Mouse (Mus musculus) left cerebral cortex, adult 18-20 months (tissue): ENCODE results near the gene Mki67. TPM values are rescaled to one million over a fixed set of nuclear protein-coding genes. Genes with fewer than 3 reads are reported as not detected.

Experiments used
- DNase-seq, 2 experiments: peaks; one replicate each; pipeline ENCODE4 v3.0.0; 2021 to 2022; ENCODE audit warnings: low spot score in 2 of 2, mixed read lengths in 1 of 2
- total RNA-seq, 2 experiments: library from RNA; stranded (reverse); gene quantifications; 2 replicates each; pipeline ENCODE4 v1.2.3; 2021

Mki67 gene
- total RNA-seq, 2 experiments from 2014 or later = 0.12 to 0.30 TPM

DNA sequence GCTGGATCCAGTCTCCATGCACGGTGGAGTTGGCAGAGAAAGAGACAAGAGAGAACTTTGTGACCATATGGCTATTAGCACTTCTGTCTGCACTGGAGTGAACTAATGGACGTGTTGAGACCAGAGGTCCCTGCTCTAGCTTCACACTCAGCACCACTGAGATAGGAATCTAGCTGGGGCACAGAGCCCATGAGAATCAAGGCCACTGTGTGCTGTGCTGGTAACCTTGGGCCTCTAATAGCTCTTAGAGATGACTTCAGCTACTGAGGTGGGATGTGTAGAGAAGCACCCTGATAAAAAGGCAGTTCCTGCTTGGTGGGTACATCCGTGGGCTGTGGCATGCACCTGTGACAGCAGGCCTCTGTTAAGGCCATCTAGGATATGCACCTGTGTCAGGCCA is 42.6 kb downstream of the Mki67 start:
- DNase-seq = no peak

DNA sequence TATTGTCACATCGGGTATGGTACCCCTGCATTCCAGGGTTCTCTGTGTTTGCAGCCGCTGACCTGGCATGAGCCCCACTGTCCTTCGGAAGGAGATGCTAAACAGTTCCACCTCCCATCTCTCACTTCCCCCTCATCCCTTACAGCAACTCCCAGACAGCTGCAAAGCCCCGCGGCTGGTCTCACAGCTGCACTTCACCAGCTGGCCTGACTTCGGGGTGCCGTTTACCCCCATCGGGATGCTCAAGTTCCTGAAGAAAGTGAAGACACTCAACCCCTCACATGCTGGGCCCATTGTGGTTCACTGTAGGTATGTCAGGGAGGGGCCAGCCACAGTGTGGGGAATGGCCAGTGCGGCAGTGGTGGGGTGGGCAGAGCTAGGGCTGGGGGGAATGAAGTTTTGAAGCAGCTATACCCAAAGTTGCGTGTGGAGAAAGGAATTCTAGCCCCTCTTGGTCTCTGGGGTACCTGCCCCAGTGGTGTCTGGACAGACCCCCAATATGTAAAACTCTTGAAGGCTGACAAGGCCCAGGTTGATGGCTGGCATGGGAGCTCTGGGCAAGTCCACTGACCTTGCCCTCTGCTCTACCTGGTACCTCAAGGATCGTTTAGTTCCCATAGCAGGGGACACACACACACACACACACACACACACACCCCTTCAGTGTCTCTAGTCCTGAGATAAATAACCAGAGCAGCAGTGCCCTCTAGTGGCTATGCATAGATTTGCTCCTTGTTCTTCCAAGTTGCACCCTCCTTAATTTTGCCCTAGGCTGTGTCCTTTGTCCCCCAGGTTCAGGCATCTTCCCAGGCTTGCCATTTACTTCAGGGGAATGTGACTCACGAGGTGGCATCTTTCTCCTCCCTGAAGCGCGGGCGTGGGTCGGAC is 47.1 kb downstream of the Mki67 start:
- DNase-seq = peak; percentile 47 to 66

DNA sequence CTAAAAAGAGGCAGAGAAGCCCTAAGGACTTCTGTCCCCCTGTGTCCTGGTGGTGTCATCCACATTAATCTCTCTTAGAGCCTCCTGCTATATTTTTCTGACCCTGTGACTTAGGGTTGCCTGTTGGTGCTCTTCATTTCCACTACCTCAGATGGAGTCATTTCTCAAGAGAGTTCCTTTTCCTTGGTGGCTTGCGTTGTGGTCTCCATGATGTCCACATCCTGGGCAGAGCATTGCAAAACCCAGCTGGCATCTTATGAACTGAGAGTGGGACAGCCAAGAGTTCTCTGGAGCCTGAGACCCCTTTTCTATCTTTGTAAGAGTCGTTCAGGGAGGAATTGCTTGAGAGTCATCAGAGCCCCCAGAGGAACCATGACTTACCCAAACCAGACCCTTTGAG is 49.8 kb downstream of the Mki67 start:
- DNase-seq = no peak

DNA sequence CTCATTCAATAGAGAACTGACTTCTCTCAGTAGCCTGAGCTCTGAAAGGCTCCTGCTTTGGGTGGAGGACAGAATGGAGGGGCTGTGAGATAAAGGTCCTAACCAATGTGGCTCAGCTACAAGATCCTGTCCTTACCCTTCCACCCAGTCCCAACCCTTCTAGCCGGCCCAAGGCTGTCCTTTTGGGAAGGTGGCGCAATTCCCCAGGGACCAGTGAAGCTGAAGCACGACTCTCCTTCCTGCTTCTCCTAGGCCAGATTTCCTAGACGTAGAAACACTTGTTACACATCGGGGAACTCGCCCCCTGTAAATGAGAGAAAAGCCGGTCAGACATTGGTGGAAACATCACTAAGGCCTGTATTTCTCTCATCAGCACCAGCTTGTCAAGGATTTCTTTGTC is 52.0 kb downstream of the Mki67 start:
- DNase-seq = no peak

DNA sequence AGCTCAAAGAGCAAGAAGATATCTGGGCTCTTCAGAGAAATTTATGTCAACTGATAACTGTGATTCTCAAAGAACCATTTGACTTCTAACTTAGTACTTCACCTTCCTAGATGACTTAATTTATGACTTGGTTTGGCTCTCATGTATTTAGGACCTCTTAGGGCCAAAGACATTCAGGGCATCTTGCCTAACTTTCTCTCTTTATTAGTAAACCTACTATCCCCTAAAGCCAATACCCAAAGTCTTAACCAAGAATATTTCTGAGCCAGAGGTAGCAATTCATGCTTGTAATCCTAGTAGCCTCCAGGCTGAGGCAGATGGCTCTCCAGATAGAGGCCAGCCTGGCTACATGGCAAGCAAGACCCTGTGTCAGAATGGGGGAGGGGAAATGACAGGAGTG is 55.8 kb downstream of the Mki67 start:
- no peak for DNase-seq

DNA sequence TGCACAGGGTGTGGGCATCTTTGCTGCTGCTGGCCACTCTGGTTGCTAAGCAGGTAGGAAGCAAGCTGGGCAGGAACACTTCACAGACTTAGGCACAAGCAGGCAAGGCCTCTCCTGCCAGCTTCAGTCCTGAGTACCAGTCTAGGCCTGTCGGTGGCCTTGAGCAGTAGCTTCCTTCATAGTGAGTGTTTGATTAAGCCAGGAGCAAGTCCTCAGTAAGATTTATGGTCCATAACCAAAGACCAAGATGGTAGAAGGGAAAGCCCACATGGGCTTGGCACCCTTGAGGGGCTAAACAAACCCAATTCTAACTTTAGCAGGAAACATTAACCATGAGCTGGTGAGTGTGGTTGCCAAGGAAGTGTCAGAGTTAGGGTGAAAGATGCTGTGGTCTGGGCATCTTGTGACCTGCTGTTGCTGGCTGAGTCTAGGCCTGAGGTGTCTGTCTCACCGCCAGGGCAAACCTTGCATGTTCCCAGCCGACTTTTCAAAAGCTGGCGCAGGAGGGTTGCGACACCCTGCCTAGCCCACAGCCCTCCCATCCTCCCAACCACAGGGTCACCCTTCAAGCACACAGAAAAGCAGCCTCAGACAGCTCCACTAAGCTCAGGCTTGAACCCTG is 56.7 kb downstream of the Mki67 start:
- no peak for DNase-seq

DNA sequence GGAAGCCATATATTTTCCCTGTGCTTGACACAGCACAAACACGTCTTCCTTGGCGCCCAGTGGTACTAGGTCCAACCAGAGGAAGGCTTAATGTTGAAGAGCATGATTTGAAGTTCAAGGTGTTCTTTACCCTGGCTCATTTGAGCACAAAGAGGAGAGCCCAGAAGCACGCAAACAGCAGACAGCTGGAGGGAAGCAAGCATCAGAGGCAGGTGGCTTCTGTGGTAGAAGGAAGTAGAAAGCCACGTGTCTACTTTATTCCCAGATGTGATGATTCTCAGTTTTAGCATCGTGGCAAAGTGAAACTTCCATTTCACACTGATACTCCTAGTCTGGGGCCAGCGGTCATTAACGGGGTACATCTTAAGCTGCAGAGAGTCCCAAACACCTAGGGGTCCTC is 58.0 kb downstream of the Mki67 start:
- no peak for DNase-seq

DNA sequence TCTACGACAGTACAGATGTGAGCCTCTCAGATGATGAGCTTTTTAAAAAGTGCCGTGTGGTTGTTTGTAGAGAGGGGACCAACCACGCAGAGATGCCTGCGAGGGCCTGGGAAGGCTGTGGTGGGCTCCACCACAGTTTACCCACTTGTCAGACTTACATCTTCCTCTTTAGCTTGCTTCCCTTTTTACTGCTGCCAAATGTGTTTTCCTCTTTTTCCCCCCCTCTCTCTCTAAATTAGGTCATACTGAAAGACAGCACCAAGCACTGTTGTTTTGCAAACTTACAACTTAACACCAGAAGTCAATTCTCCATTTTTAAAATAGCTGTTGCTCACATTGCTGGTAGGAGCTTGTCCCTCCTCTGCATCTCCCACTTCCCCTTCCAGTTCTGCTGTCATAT is 61.0 kb downstream of the Mki67 start:
- no peak for DNase-seq

DNA sequence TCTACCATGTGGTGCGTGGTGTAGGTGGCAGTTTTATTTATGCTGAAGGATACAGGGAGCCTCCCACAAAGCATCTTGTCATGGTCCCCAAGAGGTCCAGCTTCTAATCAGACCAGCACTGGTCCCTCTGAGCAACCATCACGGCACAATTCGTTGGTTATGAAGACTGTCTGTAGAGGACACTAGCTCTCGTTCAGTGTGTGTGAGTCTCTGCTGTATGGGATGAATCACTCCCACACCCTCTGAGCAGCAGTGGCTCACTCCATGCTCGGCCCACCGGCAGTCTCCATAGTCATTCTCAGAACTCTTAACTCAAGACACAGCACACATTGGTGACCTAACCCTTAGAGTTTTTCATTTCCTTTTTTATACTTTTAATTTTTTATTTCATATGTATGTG is 61.9 kb downstream of the Mki67 start:
- no peak for DNase-seq

DNA sequence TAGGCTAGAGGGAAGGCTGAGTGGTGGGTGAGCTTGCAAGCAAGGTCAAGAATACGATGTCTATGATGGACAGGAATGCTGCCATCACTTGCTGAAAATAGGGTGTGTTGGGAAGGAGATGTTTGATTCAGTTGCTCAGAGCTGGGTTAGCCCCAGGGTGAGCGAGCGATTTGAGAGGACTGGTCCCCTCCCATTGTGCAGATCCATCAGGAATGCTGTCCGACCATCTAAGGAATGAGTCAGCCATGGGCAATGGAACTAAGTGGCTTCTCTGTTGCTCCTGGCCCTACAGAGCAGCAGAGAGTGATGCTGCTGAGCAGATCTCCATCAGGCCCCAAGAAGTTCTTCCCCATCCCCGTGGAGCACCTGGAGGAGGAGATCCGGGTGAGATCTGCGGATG is 62.6 kb downstream of the Mki67 start:
- no peak for DNase-seq

DNA sequence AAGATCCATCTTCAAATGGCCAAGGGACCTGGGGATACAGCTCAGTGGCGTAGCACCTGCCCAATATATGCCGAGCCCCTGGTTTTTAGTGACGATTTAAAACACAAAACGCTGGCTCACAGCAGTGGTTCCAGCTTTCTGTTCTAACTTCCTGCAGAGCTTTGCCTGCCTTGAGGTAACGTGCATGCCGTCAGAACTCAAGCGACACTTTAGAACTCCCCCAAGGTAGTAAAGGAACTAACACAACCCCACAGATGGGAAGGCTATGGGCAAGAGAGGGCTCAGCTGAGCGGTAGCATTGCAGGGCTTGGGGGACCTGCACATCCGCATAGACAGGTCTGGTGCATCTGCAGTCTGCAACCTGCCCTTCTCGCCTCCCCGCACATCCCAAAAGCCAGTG is 63.4 kb downstream of the Mki67 start:
- no peak for DNase-seq

DNA sequence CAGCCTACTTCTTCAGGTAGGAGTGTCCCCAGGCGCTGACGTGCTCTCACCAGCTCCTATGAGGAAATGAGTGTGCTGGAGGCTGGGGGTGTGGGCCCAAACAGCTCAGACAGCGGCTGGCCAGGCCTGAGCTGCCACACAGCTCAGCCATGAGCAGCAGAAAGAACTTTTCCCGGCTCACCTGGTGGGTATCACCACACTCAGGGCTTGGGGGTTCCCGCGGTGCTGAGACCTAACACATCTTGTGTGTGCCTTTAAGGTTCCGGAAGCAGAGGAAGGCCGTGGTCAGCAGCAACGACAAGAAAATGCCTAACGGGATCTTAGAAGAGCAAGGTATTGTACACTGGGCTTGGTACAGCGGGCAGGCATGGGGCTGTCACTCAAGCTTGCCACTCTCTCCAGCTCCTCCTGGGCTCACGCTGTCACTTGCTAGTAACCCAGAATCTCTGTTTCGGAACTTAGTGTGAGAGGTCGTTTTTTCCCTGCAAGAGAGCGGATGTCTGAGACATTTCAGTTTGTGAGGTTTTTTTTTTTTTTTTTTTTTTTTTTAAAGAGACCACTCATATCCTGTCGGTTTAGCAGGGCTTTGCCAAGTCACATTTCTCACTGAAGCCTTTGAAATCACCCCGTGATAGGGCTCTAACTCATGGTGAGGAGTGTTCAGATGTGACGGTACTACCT is 64.2 kb downstream of the Mki67 start:
- no peak for DNase-seq

DNA sequence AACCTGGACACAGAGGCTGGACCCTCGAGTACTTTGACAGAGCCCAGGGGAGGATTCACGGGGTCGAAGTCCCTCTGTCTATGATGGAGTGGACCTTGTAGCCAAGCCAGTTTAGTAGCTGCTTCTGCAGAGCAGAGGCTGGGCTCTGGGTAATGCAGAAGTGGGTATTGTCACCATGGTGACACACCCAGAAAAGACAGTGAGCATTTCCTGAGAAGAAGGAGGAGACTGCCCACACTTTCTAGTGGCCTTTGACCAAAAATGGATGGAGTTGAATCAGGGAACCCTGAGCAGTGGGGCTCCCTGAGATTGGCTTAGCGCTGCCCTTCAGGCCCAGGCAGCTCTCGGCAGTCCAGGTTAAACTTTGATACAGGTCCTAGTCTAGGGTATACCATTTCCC is 66.1 kb downstream of the Mki67 start:
- no peak for DNase-seq

DNA sequence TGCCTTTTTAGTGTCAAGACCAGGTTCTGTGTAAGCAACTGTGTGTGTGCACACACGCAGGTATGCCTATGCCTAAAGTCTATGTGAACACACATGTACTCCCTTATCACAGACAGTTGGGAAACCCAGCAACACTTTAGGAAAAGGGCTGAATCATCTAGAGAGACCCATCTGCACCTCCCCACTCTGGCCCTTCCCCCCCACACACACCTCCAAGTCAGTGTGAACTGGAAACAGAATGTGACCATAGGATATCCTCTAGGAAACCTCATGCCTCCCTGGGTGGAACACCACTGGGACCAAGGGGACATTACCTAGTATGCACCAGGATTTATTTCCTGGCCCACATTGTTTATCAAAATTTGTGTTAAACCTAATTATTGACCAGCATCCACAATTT is 66.9 kb downstream of the Mki67 start:
- no peak for DNase-seq

DNA sequence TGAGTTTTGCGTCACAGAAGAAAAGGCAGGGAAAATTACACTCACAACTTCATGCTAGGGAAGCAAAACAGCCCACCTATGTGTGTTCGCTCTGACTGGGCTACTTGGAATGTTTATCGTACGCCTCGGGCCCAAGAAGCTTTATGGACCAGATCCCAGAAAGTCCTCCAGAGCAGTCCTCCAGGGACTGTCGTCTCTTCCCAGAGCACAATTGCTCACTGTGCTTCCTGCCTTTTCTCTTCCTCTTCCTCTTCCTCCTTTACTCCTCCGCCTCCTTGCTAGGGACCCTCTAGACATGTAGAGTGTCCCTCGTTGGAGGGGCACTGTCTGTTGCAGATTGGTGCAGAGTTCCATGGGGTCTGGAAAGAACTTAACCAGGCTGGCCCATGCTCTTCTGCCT is 67.3 kb downstream of the Mki67 start:
- DNase-seq = no peak

DNA sequence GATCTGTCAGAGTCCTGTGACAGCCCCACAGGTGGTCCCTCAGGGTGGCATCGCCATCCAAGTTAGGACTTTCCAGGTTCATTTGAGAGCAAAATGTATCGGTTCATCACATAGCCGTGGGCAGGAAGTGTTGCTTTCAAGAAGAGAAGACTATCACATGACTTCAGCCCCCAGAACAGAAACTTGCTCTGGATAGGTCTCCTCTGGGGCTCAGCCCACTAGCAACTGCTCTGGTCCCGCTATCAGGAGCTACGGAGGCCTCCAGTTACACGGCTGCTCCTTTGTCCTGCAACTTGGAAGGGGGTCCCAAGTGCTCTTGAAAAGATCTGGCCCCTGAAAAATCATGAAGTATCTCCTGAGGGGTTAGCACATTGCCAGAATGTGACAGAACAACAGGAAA is 69.2 kb downstream of the Mki67 start:
- no peak for DNase-seq

DNA sequence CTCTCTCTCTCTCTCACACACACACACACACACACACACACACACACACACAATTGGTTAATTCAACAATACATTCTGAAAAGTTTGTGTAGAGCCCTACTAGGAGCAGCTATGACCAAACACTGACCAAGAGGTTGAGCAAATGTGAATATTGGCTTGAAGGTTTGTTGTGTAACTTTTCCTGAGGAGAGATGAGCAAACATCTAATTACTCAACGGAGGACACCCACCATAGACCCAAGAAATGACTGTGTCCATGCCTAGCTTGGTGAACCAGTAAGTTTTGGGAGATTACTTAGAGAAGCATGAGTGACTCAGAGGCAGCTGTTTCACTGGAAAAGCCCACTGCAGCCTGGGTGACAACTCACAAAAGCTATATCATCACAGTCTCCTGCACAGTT is 71.7 kb downstream of the Mki67 start:
- no peak for DNase-seq

DNA sequence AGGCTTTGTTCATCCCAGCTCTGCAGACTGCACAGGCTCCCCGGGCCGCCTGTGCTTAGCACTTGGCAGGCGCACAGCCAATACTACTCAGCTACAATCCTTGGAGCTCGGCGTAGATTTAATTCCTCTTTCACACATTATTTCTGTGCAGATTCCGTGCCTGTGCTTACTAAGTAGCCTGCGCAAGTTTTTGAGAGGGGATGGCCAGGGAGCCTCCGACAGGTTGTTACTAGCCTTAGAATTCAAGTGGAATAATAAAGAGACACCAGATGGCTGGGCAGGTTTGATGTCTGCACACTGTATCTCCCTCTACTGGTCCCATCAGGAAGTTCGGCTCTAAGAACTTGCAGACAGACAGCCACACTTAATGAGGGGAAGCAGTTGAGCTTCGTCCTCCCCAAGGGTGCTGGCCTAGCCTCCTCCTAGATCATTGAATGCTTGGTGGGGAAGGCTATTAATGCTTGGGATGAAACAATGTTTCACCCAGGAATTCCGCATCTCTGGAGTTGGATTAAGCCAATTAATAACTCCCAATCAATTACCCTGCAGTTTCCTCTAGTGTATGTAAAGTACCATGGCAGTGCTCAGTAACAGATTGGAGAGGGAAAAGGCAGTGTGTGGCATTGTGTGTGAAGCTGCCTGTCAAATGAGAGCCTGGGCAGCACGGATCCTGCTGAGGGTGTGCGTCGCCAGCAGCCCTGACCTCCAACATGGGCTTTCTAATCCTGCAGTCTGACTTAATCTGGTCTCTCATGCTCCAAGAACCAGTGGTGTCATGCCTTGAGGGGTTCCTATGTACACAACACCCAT is 74.3 kb downstream of the Mki67 start:
- peak; percentile 61 to 66 for DNase-seq
